Mouse (Mus musculus): Measurements from ENCODE around the gene Tbcel.

The Tbcel gene

GRCm38 (mm10) chr9:42449043-42449442, 58.6 kb downstream of the Tbcel start:
- in situ Hi-C loops (cut with MboI, MseI) = no loop called here

- in situ Hi-C loops (cut with MboI, MseI) = no loop called here
Observed at GRCm38 (mm10) chr9:42442100-42442499, 65.5 kb downstream of the Tbcel start.

- in situ Hi-C loops (cut with MboI, MseI) = no loop called here
Observed at GRCm38 (mm10) chr9:42441234-42441633, 66.4 kb downstream of the Tbcel start.

- in situ Hi-C loops (cut with MboI, MseI) = no loop called here
Observed at GRCm38 (mm10) chr9:42439446-42439845, 68.2 kb downstream of the Tbcel start.

GRCm38 (mm10) chr9:42432155-42432554, 75.5 kb downstream of the Tbcel start:
- in situ Hi-C loops (cut with MboI, MseI) = no loop called here

GRCm38 (mm10) chr9:42431606-42432005, 76.0 kb downstream of the Tbcel start:
- in situ Hi-C loops (cut with MboI, MseI) = no loop called here

- in situ Hi-C loops (cut with MboI, MseI) = loop anchor here (5.0 kb wide), 1 partner anchor 34 kb away; no protein-coding TSS in a partner anchor
Observed at GRCm38 (mm10) chr9:42428060-42428924, 79.3 kb downstream of the Tbcel start.

GRCm38 (mm10) chr9:42426661-42427358, 80.8 kb downstream of the Tbcel start:
- in situ Hi-C loops (cut with MboI, MseI) = loop anchor here (5.0 kb wide), 1 partner anchor 35 kb away; no protein-coding TSS in a partner anchor

GRCm38 (mm10) chr9:42423649-42424048, 84.0 kb downstream of the Tbcel start:
- in situ Hi-C loops (cut with MboI, MseI) = no loop called here

GRCm38 (mm10) chr9:42419687-42420086, 87.9 kb downstream of the Tbcel start:
- in situ Hi-C loops (cut with MboI, MseI) = no loop called here

- in situ Hi-C loops (cut with MboI, MseI) = no loop called here
Observed at GRCm38 (mm10) chr9:42418786-42419185, 88.8 kb downstream of the Tbcel start.

GRCm38 (mm10) chr9:42417352-42417952, 90.2 kb downstream of the Tbcel start:
- in situ Hi-C loops (cut with MboI, MseI) = no loop called here

GRCm38 (mm10) chr9:42415184-42415583, 92.4 kb downstream of the Tbcel start:
- in situ Hi-C loops (cut with MboI, MseI) = no loop called here

GRCm38 (mm10) chr9:42413345-42413744, 94.3 kb downstream of the Tbcel start:
- in situ Hi-C loops (cut with MboI, MseI) = no loop called here

GRCm38 (mm10) chr9:42411296-42411695, 96.3 kb downstream of the Tbcel start:
- in situ Hi-C loops (cut with MboI, MseI) = no loop called here

GRCm38 (mm10) chr9:42405736-42406135, 101.9 kb downstream of the Tbcel start:
- in situ Hi-C loops (cut with MboI, MseI) = no loop called here

GRCm38 (mm10) chr9:42401486-42401885, 106.1 kb downstream of the Tbcel start:
- in situ Hi-C loops (cut with MboI, MseI) = no loop called here

GRCm38 (mm10) chr9:42399829-42400228, 107.8 kb downstream of the Tbcel start, which contains the start of gene Tecta:
Gene Tecta, minus strand, starts transcription at chr9:42399929.
- in situ Hi-C loops (cut with MboI, MseI) = no loop called here

- in situ Hi-C loops (cut with MboI, MseI) = no loop called here
Observed at GRCm38 (mm10) chr9:42396141-42396540, 111.5 kb downstream of the Tbcel start.

GRCm38 (mm10) chr9:42394903-42395302, 112.7 kb downstream of the Tbcel start:
- in situ Hi-C loops (cut with MboI, MseI) = no loop called here

GRCm38 (mm10) chr9:42394321-42394720, 113.3 kb downstream of the Tbcel start:
- in situ Hi-C loops (cut with MboI, MseI) = no loop called here

- in situ Hi-C loops (cut with MboI, MseI) = no loop called here
Observed at GRCm38 (mm10) chr9:42392927-42393326, 114.7 kb downstream of the Tbcel start.
